Comparison of ENCODE assay signal across 14 mouse cellular contexts in genomic region chr2:102223355-102224128, GRCm38 (mm10). TPM values are rescaled to one million over a fixed set of nuclear protein-coding genes. Genes with fewer than 3 reads are reported as not detected.
DNase-seq lines count a peak whose midpoint lies in the region; ATAC-seq lines count a peak whose summit lies in the region.
"Had no signal": no experiment of that assay in that cellular context is flagged by ENCODE, and none has a peak within 500 bp of the region (broad histone marks: within the 10 kb centered on the region; RNA-seq: fewer than 3 reads in every experiment).

No protein-coding gene starts in this region.

- H3K27ac ChIP-seq in hindbrain, embryonic 10.5 days = no peak overlapping the region
- H3K27ac ChIP-seq in midbrain, embryonic 13.5 days = peak overlapping the region; percentile 74

- no peaks in the 10 kb centered on the region for H3K27me3 ChIP-seq in hindbrain, embryonic 10.5 days (ENCODE audit: insufficient read depth, poor library complexity, severe bottlenecking)
- no peaks in the 10 kb centered on the region for H3K27me3 ChIP-seq in midbrain, embryonic 13.5 days
- H3K27me3 ChIP-seq: CH12.LX had no signal

- H3K36me3 ChIP-seq in hindbrain, embryonic 10.5 days = no peaks in the 10 kb centered on the region
- no peaks in the 10 kb centered on the region for H3K36me3 ChIP-seq in midbrain, embryonic 13.5 days

- peak overlapping the region; percentile 17; the same call in 1 of the 2 replicates for H3K4me2 ChIP-seq in midbrain, embryonic 13.5 days (replicated peaks)
- H3K4me2 ChIP-seq: liver, embryonic 11.5 days had no signal

- WGBS in hindbrain, embryonic 10.5 days = 8% methylated on average over 11 of the region's 11 CpGs
- 2% methylated on average over 11 of the region's 11 CpGs for WGBS in midbrain, embryonic 13.5 days

- ATAC-seq in midbrain, embryonic 13.5 days = peak; percentile 72

- H3K4me3 ChIP-seq in hindbrain, embryonic 10.5 days = peak overlapping the region; percentile 0; the same call in 1 of the 2 replicates
- no peak overlapping the region for H3K4me3 ChIP-seq in midbrain, embryonic 13.5 days (replicated peaks)

- peaks cover 18% of the 10 kb centered on the region for H3K4me1 ChIP-seq in hindbrain, embryonic 10.5 days (replicated peaks)
- H3K4me1 ChIP-seq in midbrain, embryonic 13.5 days (replicated peaks) = peaks cover 22% of the 10 kb centered on the region

- H3K9me3 ChIP-seq in hindbrain, embryonic 10.5 days = no peaks in the 10 kb centered on the region
- H3K9me3 ChIP-seq in midbrain, embryonic 13.5 days = no peaks in the 10 kb centered on the region

- H3K9ac ChIP-seq in midbrain, embryonic 13.5 days (replicated peaks) = peak overlapping the region; percentile 19; the same call in 1 of the 2 replicates

- peak; percentile 18 for DNase-seq in lung, postnatal 10 days
- no peak for DNase-seq in lung, postnatal 4 days
- DNase-seq in hindbrain, embryonic 10.5 days (ENCODE audit: low spot score) = no peak
- DNase-seq in telencephalon, adult 2 months (ENCODE audit: low read depth, low spot score) = peak; percentile 46
- DNase-seq in cerebellum, postnatal 25 days = no peak
- DNase-seq in ovary, postnatal 10 days (ENCODE audit: low spot score) = no peak
- DNase-seq: adrenal gland, postnatal 36 days; cerebellum, adult 18-20 months; heart, adult 18-20 months; heart, postnatal 4 days; kidney, postnatal 10 days had no signal

RNA-seq across cellular contexts. Expression of gene Ldlrad3, which starts 37.4 kb away (rescaled TPM):
- 54.4 and 55.9 TPM in 2 replicates for polyA plus RNA-seq in hindbrain, embryonic 10.5 days (2016; fragmentation: Nextera tagmentation; extraction: Ambion mirVana)
- polyA plus RNA-seq in midbrain, embryonic 13.5 days (2015; fragmentation: Nextera tagmentation; extraction: Ambion mirVana) = 41.6 and 43.3 TPM in 2 replicates

Comparison
In these comparisons a context has a peak if more than half of its experiments do, and no peak if none do; other contexts are left out.
1. DNase-seq: peak in lung, postnatal 10 days (single experiment) and telencephalon, adult 2 months (single experiment); none in lung, postnatal 4 days (0 of 2), hindbrain, embryonic 10.5 days (single experiment), cerebellum, postnatal 25 days (0 of 2) and ovary, postnatal 10 days (single experiment).